11 mouse cellular contexts compared by ENCODE assay signal in genomic region chr3:105808179-105809037, GRCm38 (mm10). TPM values are rescaled to one million over a fixed set of nuclear protein-coding genes. Genes with fewer than 3 reads are reported as not detected.
DNase-seq lines count a peak whose midpoint lies in the region; ATAC-seq and TF ChIP-seq lines count a peak whose summit lies in the region.
"Had no signal": no experiment of that assay in that cellular context is flagged by ENCODE, and none has a peak within 500 bp of the region (broad histone marks: within the 10 kb centered on the region; RNA-seq: fewer than 3 reads in every experiment).

No protein-coding gene starts in this region.

- DNase-seq in adrenal gland, adult (ENCODE audit: inconsistent age in 2 of 2, low spot score in 1 of 2) = peak; percentile 84 to 87
- DNase-seq in adrenal gland, adult 18-20 months (ENCODE audit: low spot score in 2 of 2) = no peak
- peak; percentile 99 for DNase-seq in MEL-GATA-1-ER (ENCODE audit: extremely low read depth, low read depth)
- peak; percentile 64 for DNase-seq in heart, postnatal 0 days (ENCODE audit: low spot score)
- peak; percentile 33 for DNase-seq in lung, postnatal 14 days
- no peak for DNase-seq in gastrocnemius, postnatal 4 days (ENCODE audit: low spot score in 2 of 2)
- DNase-seq in urinary bladder, postnatal 4 days (ENCODE audit: low spot score in 2 of 2) = no peak
- DNase-seq: thymus, postnatal 25 days had no signal

- no peak overlapping the region for H3K4me3 ChIP-seq in heart, postnatal 0 days (ENCODE audit: low read depth, low read length)
- H3K4me3 ChIP-seq: forebrain, embryonic 10.5 days; myocyte had no signal

- H3K27me3 ChIP-seq in heart, postnatal 0 days (ENCODE audit: control insufficient read depth, insufficient read depth, low read length) = peaks cover 20% of the 10 kb centered on the region

- no peaks in the 10 kb centered on the region for H3K36me3 ChIP-seq in heart, postnatal 0 days (replicated peaks; ENCODE audit: control insufficient read depth, insufficient read depth, low read length)
- H3K36me3 ChIP-seq: forebrain, embryonic 10.5 days had no signal

- H3K4me2 ChIP-seq in heart, postnatal 0 days (ENCODE audit: low read depth, low read length) = no peak overlapping the region

- no peak overlapping the region for H3K27ac ChIP-seq in heart, postnatal 0 days (ENCODE audit: low read depth)
- H3K27ac ChIP-seq: forebrain, embryonic 10.5 days had no signal

- WGBS in heart, postnatal 0 days = 38% methylated on average over 14 of the region's 14 CpGs

- no peak overlapping the region for H3K9ac ChIP-seq in heart, postnatal 0 days (replicated peaks; ENCODE audit: low read depth, low read length)

- TF ChIP-seq CTCF in heart, postnatal 0 days (IDR thresholded peaks at IDR 0.05; ENCODE audit: low read depth) = no peak

- no peaks in the 10 kb centered on the region for H3K9me3 ChIP-seq in heart, postnatal 0 days (replicated peaks; ENCODE audit: control insufficient read depth, low read length)
- H3K9me3 ChIP-seq: forebrain, embryonic 10.5 days had no signal

- peak; percentile 86 for TF ChIP-seq EP300 in heart, postnatal 0 days (IDR thresholded peaks at IDR 0.05; ENCODE audit: low read depth)

- H3K4me1 ChIP-seq in heart, postnatal 0 days (ENCODE audit: control insufficient read depth, insufficient read depth) = no peaks in the 10 kb centered on the region; the same call in 1 of the 2 replicates

- peak; percentile 73 for ATAC-seq in heart, postnatal 0 days (ENCODE audit: insufficient read depth, low read depth)
- no peak for ATAC-seq in frontal cortex, adult (ENCODE audit: low TSS enrichment)

RNA-seq across cellular contexts. Expression of gene Rap1a, which starts 7.3 kb away (rescaled TPM):
- total RNA-seq in adrenal gland, adult 18-20 months (2021) = 100 to 1,000 TPM; 135 to 179 TPM
- 17.8 and 33.3 TPM in 2 replicates for total RNA-seq in heart, postnatal 0 days (2014; rRNA removed; ENCODE audit: low replicate concordance)
- polyA plus RNA-seq in heart, postnatal 0 days (2015; fragmentation: Nextera tagmentation; extraction: Ambion mirVana) = 91.0 and 92.3 TPM in 2 replicates
- 100 to 1,000 TPM; 129 to 150 TPM for total RNA-seq in gastrocnemius, postnatal 4 days (2021)

Comparison
In these comparisons a context has a peak if more than half of its experiments do, and no peak if none do; other contexts are left out.
1. DNase-seq: peak in adrenal gland, adult (2 of 2), MEL-GATA-1-ER (single experiment), heart, postnatal 0 days (single experiment) and lung, postnatal 14 days (single experiment); none in adrenal gland, adult 18-20 months (0 of 2), gastrocnemius, postnatal 4 days (0 of 2) and urinary bladder, postnatal 4 days (0 of 2).